Mouse (Mus musculus) hindbrain, embryonic 11.5 days (tissue): ENCODE data around the gene Zfhx3. TPM values are rescaled to one million over a fixed set of nuclear protein-coding genes. Genes with fewer than 3 reads are reported as not detected.
A peak's percentile ranks its signal among the peaks of the same experiment; 100 is the strongest.

ENCODE experiments used
- ATAC-seq: fragments of 200-750 bp; cut with Nextera tagmentation; 2 replicates; pipeline ENCODE4 v1.8.0; 2017; ENCODE audit warnings: mild to moderate bottlenecking, moderate TSS enrichment, moderate library complexity; ENCODE audit not compliant: low FRiP score
- DNase-seq: peaks from one replicate; pipeline ENCODE4 v3.0.0-alpha.2; 2015; ENCODE audit warnings: low spot score
- H3K27ac ChIP-seq: fragments of 300-500 bp; sonication (generic); 2 replicates; pipeline ENCODE4 v1.5.1; 2014; ENCODE audit warnings: mild to moderate bottlenecking, low read depth, low read length
- H3K27me3 ChIP-seq: fragments of 300-500 bp; sonication (generic); 2 replicates; pipeline ENCODE4 v1.6.1; 2014; ENCODE audit warnings: mild to moderate bottlenecking, low read length, moderate library complexity, mixed read lengths; ENCODE audit not compliant: control insufficient read depth, insufficient read depth
- H3K36me3 ChIP-seq: fragments of 300-500 bp; sonication (generic); 2 replicates; pipeline ENCODE4 v1.6.1; 2014; ENCODE audit warnings: mild to moderate bottlenecking, low read length, moderate library complexity, mixed read lengths; ENCODE audit not compliant: control insufficient read depth, insufficient read depth
- H3K4me1 ChIP-seq: fragments of 300-500 bp; sonication (generic); replicated peaks from 2 replicates; pipeline ENCODE4 v1.6.1; 2014; ENCODE audit warnings: low read length, mixed read lengths; ENCODE audit not compliant: control insufficient read depth, insufficient read depth
- H3K4me2 ChIP-seq: fragments of 300-500 bp; sonication (generic); replicated peaks from 2 replicates; pipeline ENCODE4 v1.6.1; 2014; ENCODE audit warnings: mild to moderate bottlenecking, low read depth, low read length
- H3K4me3 ChIP-seq: fragments of 300-500 bp; sonication (generic); 2 replicates; pipeline ENCODE4 v1.5.1; 2014; ENCODE audit warnings: low read depth, low read length
- H3K9ac ChIP-seq: fragments of 300-500 bp; sonication (generic); 2 replicates; pipeline ENCODE4 v1.6.1; 2014; ENCODE audit warnings: low read depth, low read length
- H3K9me3 ChIP-seq: fragments of 300-500 bp; sonication (generic); 2 replicates; pipeline ENCODE4 v1.6.1; 2016; ENCODE audit warnings: low read length; ENCODE audit not compliant: control insufficient read depth
- WGBS: fragments of 180-500 bp; shearing (Covaris S2); extraction: QIAGEN DNeasy Blood & Tissue Kit; methylation state at CpG from one replicate; pipeline ENCODE4 v1.1.7; 2014; 5-methylcytosine and 5-hydroxymethylcytosine counted together
- polyA plus RNA-seq: library from polyadenylated mRNA; unstranded; fragments of >200 nt; fragmentation: Nextera tagmentation; extraction: Ambion mirVana; gene quantifications from 2 replicates; pipeline ENCODE4 v1.2.1, GENCODE M21; 2014

The Zfhx3 gene
- polyA plus RNA-seq, 1 experiment from 2014 or later, result 47.1 TPM

GRCm38 (mm10) chr8:108754556-108754955, 812.1 kb downstream of the Zfhx3 start:
- Histone ChIP-seq H3K9ac (no peak overlapping the region), H3K36me3 (no peaks in the 10 kb centered on the region), H3K4me3 (no peak overlapping the region), H3K4me1 (peaks cover 12% of the 10 kb centered on the region; the same call in 1 of the 2 replicates), H3K27ac (no peak overlapping the region), H3K27me3 (no peaks in the 10 kb centered on the region), H3K4me2 (no peak overlapping the region), H3K9me3 (no peaks in the 10 kb centered on the region)
- WGBS, result 71% methylated on average over 6 of the region's 6 CpGs
- ATAC-seq (no peak), DNase-seq (no peak)

DNA sequence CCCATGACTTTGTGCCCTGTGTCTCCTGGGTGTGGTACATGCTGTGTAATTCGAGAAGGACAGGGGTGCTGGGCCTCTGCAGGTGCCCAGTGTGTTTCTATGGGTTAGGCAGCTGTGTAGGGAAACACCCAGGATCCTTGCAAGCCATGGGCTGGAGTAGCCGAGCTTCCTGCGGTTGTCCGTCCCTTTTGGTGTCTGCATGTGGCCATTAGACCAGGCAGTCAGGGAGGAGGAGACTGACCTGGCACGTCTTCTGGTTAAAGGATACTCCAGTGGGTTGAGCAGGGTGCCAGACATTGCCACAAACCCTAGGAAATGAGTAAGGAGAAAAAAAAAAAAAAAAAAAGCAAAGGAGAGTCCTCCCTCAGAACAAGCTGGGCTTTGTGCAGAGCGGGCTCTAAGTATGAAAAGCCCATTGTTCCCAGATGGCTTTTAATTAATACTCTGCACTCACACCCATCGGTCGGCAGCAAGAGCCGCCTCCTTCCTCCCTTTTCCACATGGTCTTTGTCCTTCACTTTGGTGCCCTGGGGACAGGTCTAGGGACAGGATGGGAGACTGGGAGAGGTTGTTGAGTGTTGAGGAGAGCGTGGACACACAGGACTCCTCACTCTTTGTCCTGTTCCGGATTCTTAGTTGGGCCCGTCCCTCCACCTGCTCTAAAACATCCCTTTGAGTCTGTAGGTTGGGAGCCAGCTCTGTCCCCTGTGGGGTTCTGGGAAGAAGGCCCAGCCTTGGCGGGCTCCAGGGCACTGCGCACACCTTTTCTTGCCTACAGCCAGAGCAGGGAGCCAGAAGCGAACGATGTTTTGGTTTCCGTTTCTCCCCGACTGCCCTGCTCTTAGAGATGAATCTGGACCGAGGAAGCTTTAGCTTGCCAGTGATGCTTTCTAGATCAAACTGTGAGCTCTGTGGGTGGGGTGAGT, 813.2 kb downstream of the Zfhx3 start:
- H3K4me1 ChIP-seq, result peaks cover 12% of the 10 kb centered on the region
- no peak overlapping the region for H3K4me2 ChIP-seq
- ATAC-seq (peak; percentile 46), DNase-seq (peak; percentile 47)
- no peak overlapping the region for H3K9ac ChIP-seq
- no peaks in the 10 kb centered on the region for H3K9me3 ChIP-seq
- WGBS, result 56% methylated on average over 19 of the region's 19 CpGs
- H3K36me3 ChIP-seq, result no peaks in the 10 kb centered on the region
- H3K27me3 ChIP-seq, result no peaks in the 10 kb centered on the region
- no peak overlapping the region for H3K4me3 ChIP-seq
- peak overlapping the region; percentile 49; the same call in 1 of the 2 replicates for H3K27ac ChIP-seq

DNA sequence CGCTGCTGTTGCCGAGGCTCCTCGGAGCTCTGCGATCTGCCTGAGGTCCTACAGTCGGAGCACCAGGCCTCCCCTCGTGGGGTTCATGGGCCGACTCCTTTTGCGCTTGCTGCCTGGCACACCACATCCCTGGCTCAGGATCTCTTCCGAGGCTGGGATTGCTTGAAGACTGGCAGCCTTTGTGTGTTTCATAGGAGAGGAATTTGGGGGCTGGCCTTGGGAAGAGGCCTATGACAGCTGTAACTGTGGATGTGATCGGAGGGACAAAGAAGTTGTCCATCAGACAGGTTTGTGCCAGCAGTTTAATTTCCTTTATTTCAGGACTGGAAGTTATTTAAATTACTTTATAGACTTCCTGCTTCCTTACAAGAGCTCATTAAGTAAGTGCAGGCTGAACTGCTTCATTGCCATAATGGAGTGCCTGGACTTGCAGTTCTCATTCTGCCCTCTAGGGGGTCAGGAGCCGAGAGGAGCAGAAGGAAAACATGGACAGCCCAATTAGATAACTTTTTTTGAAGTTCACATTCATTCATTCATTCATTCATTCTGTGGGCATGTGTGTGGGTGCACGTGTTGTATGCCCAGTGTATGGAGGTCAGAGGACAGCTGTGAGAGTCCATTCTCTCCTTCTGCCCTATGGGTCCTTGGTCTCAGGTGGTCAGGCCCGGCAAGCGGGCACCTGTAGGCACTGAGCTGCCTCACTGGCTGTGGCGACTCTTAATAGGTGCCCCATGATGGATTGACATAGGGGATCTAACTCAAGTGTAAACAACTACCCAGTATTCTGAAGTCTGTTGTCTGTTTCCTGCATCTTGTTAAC, 817.3 kb downstream of the Zfhx3 start:
- Histone ChIP-seq H3K4me2 (no peak overlapping the region), H3K27me3 (no peaks in the 10 kb centered on the region), H3K27ac (peak overlapping the region; percentile 70), H3K9ac (no peak overlapping the region), H3K9me3 (no peaks in the 10 kb centered on the region), H3K4me1 (peaks cover 16% of the 10 kb centered on the region), H3K36me3 (no peaks in the 10 kb centered on the region), H3K4me3 (no peak overlapping the region)
- peak; percentile 81 for DNase-seq
- WGBS, result 62% methylated on average over 15 of the region's 15 CpGs
- ATAC-seq, result peak; percentile 12; the same call in 1 of the 2 replicates

GRCm38 (mm10) chr8:108760745-108761144, 818.3 kb downstream of the Zfhx3 start:
- Histone ChIP-seq H3K4me3 (no peak overlapping the region), H3K4me1 (peaks cover 13% of the 10 kb centered on the region), H3K9me3 (no peaks in the 10 kb centered on the region), H3K27ac (no peak overlapping the region), H3K27me3 (no peaks in the 10 kb centered on the region), H3K4me2 (no peak overlapping the region), H3K36me3 (no peaks in the 10 kb centered on the region), H3K9ac (no peak overlapping the region)
- no peak for ATAC-seq
- WGBS, result 56% methylated on average over 10 of the region's 10 CpGs
- DNase-seq, result no peak

- Histone ChIP-seq H3K4me1 (peaks cover 8% of the 10 kb centered on the region), H3K4me2 (no peak overlapping the region), H3K27ac (no peak overlapping the region; the same call in 1 of the 2 replicates), H3K4me3 (no peak overlapping the region), H3K9ac (no peak overlapping the region), H3K36me3 (no peaks in the 10 kb centered on the region), H3K27me3 (no peaks in the 10 kb centered on the region), H3K9me3 (no peaks in the 10 kb centered on the region)
- WGBS, result 7% methylated on average over 7 of the region's 7 CpGs
- peak; percentile 31 for DNase-seq
- no peak for ATAC-seq
These were observed 820.1 kb downstream of the Zfhx3 start for GRCm38 (mm10) chr8:108762567-108762966.

- DNase-seq (no peak), ATAC-seq (no peak)
- Histone ChIP-seq H3K9ac (no peak overlapping the region), H3K4me1 (peaks cover 4% of the 10 kb centered on the region), H3K9me3 (no peaks in the 10 kb centered on the region), H3K4me3 (no peak overlapping the region), H3K4me2 (no peak overlapping the region), H3K36me3 (no peaks in the 10 kb centered on the region), H3K27ac (no peak overlapping the region), H3K27me3 (no peaks in the 10 kb centered on the region)
- 79% methylated on average over 19 of the region's 19 CpGs for whole genome bisulfite sequencing
These were observed 822.2 kb downstream of the Zfhx3 start for GRCm38 (mm10) chr8:108764403-108765194.

DNA sequence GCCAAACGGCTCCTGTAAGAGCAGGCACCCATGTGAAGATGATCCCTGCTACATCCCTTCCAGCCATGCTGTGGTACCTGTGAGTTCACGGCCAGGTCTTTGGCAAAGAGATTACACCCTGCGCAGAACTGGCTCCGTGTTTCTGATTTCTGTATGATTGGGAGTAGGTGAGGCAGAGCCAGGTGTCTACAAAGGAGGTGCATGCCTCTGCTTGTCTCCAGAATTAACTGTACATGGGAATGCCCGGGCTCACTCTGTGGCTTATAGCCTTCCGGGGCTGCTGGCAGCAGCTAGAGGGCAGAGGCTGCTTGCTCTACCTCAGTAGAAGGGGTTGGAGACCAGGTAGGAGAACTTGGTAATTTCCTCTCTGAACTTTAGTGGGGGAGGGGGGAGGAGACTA, 823.7 kb downstream of the Zfhx3 start:
- H3K9ac ChIP-seq, result no peak overlapping the region
- WGBS, result 88% methylated on average over 6 of the region's 6 CpGs
- H3K4me1 ChIP-seq, result peaks cover 4% of the 10 kb centered on the region; the same call in 1 of the 2 replicates
- no peaks in the 10 kb centered on the region for H3K27me3 ChIP-seq
- H3K4me2 ChIP-seq, result no peak overlapping the region
- no peak for DNase-seq
- ATAC-seq, result no peak
- H3K9me3 ChIP-seq, result no peaks in the 10 kb centered on the region
- H3K4me3 ChIP-seq, result no peak overlapping the region
- no peaks in the 10 kb centered on the region for H3K36me3 ChIP-seq
- no peak overlapping the region for H3K27ac ChIP-seq

- H3K27ac ChIP-seq, result no peak overlapping the region; the same call in 1 of the 2 replicates
- no peaks in the 10 kb centered on the region for H3K27me3 ChIP-seq
- WGBS, result 91% methylated on average over 7 of the region's 7 CpGs
- no peak for DNase-seq
- ATAC-seq, result no peak
- no peak overlapping the region for H3K9ac ChIP-seq
- H3K9me3 ChIP-seq, result no peaks in the 10 kb centered on the region
- no peak overlapping the region for H3K4me3 ChIP-seq
- H3K4me1 ChIP-seq, result no peaks in the 10 kb centered on the region; the same call in 1 of the 2 replicates
- no peaks in the 10 kb centered on the region for H3K36me3 ChIP-seq
- no peak overlapping the region for H3K4me2 ChIP-seq
These were observed 825.6 kb downstream of the Zfhx3 start for GRCm38 (mm10) chr8:108768051-108768450.
